Mouse (Mus musculus): ENCODE measurements around the gene Med21. TPM values are rescaled to one million over a fixed set of nuclear protein-coding genes. Genes with fewer than 3 reads are reported as not detected.

Med21 gene
- polyA plus RNA-seq, 1 experiment from 2014 or later = 122 TPM

GRCm38 (mm10) chr6:146670956-146671855, 28.9 kb downstream of the Med21 start:
- H3K4me2 ChIP-seq (ENCODE audit: low read length) = no peak overlapping the region
- ATAC-seq (no peak), DNase-seq (ENCODE audit: low spot score) (no peak)
- H3K4me1 ChIP-seq (ENCODE audit: control insufficient read depth, insufficient read depth, low read length) = no peaks in the 10 kb centered on the region
- no peaks in the 10 kb centered on the region for H3K36me3 ChIP-seq (ENCODE audit: control insufficient read depth, insufficient read depth, low read length)
- H3K4me3 ChIP-seq (ENCODE audit: low read depth, low read length) = no peak overlapping the region
- no peaks in the 10 kb centered on the region for H3K9me3 ChIP-seq (replicated peaks; ENCODE audit: control insufficient read depth, low read length)
- H3K27me3 ChIP-seq (replicated peaks; ENCODE audit: control insufficient read depth, insufficient read depth, low read length) = no peaks in the 10 kb centered on the region
- H3K27ac ChIP-seq (ENCODE audit: low read depth, low read length) = no peak overlapping the region
- WGBS = 90% methylated on average over 15 of the region's 15 CpGs
- no peak overlapping the region for H3K9ac ChIP-seq (ENCODE audit: low read length)

- no peak overlapping the region for H3K9ac ChIP-seq (ENCODE audit: low read length)
- H3K4me1 ChIP-seq (ENCODE audit: control insufficient read depth, insufficient read depth, low read length) = no peaks in the 10 kb centered on the region
- no peak overlapping the region for H3K4me2 ChIP-seq (ENCODE audit: low read length)
- DNase-seq (ENCODE audit: low spot score) (no peak), ATAC-seq (no peak)
- no peak overlapping the region for H3K27ac ChIP-seq (ENCODE audit: low read depth, low read length)
- H3K4me3 ChIP-seq (ENCODE audit: low read depth, low read length) = no peak overlapping the region
- H3K9me3 ChIP-seq (replicated peaks; ENCODE audit: control insufficient read depth, low read length) = no peaks in the 10 kb centered on the region
- no peaks in the 10 kb centered on the region for H3K36me3 ChIP-seq (ENCODE audit: control insufficient read depth, insufficient read depth, low read length)
- WGBS = 53% methylated on average over 5 of the region's 5 CpGs
- no peaks in the 10 kb centered on the region for H3K27me3 ChIP-seq (replicated peaks; ENCODE audit: control insufficient read depth, insufficient read depth, low read length)
Measured at GRCm38 (mm10) chr6:146672106-146672505, 29.8 kb downstream of the Med21 start.

- Histone ChIP-seq H3K4me1 (ENCODE audit: control insufficient read depth, insufficient read depth, low read length) (no peaks in the 10 kb centered on the region), H3K9ac (ENCODE audit: low read length) (no peak overlapping the region), H3K36me3 (ENCODE audit: control insufficient read depth, insufficient read depth, low read length) (no peaks in the 10 kb centered on the region), H3K9me3 (replicated peaks; ENCODE audit: control insufficient read depth, low read length) (no peaks in the 10 kb centered on the region), H3K27me3 (replicated peaks; ENCODE audit: control insufficient read depth, insufficient read depth, low read length) (no peaks in the 10 kb centered on the region), H3K4me3 (ENCODE audit: low read depth, low read length) (no peak overlapping the region), H3K4me2 (ENCODE audit: low read length) (no peak overlapping the region), H3K27ac (ENCODE audit: low read depth, low read length) (no peak overlapping the region)
- no peak for ATAC-seq
- 80% methylated on average over 4 of the region's 4 CpGs for WGBS
- no peak for DNase-seq (ENCODE audit: low spot score)
Measured at GRCm38 (mm10) chr6:146673696-146674095, 31.3 kb downstream of the Med21 start.

GRCm38 (mm10) chr6:146674420-146674819, 32.1 kb downstream of the Med21 start:
- Histone ChIP-seq H3K27ac (ENCODE audit: low read depth, low read length) (no peak overlapping the region), H3K27me3 (replicated peaks; ENCODE audit: control insufficient read depth, insufficient read depth, low read length) (no peaks in the 10 kb centered on the region), H3K4me1 (ENCODE audit: control insufficient read depth, insufficient read depth, low read length) (no peaks in the 10 kb centered on the region), H3K9me3 (replicated peaks; ENCODE audit: control insufficient read depth, low read length) (no peaks in the 10 kb centered on the region), H3K36me3 (ENCODE audit: control insufficient read depth, insufficient read depth, low read length) (no peaks in the 10 kb centered on the region), H3K4me3 (ENCODE audit: low read depth, low read length) (no peak overlapping the region), H3K9ac (ENCODE audit: low read length) (no peak overlapping the region), H3K4me2 (ENCODE audit: low read length) (no peak overlapping the region)
- ATAC-seq (no peak), DNase-seq (ENCODE audit: low spot score) (no peak)
- WGBS = 88% methylated on average over 8 of the region's 8 CpGs

GRCm38 (mm10) chr6:146674881-146675536, 32.7 kb downstream of the Med21 start:
- H3K9ac ChIP-seq (ENCODE audit: low read length) = no peak overlapping the region
- WGBS = 83% methylated on average over 4 of the region's 4 CpGs

GRCm38 (mm10) chr6:146676904-146677303, 34.6 kb downstream of the Med21 start:
- H3K4me3 ChIP-seq (ENCODE audit: low read depth, low read length) = no peak overlapping the region
- H3K36me3 ChIP-seq (ENCODE audit: control insufficient read depth, insufficient read depth, low read length) = no peaks in the 10 kb centered on the region
- ATAC-seq = no peak
- H3K27me3 ChIP-seq (replicated peaks; ENCODE audit: control insufficient read depth, insufficient read depth, low read length) = no peaks in the 10 kb centered on the region
- no peaks in the 10 kb centered on the region for H3K9me3 ChIP-seq (replicated peaks; ENCODE audit: control insufficient read depth, low read length)
- DNase-seq (ENCODE audit: low spot score) = no peak
- H3K4me2 ChIP-seq (ENCODE audit: low read length) = no peak overlapping the region
- no peak overlapping the region for H3K27ac ChIP-seq (ENCODE audit: low read depth, low read length)
- no peak overlapping the region for H3K9ac ChIP-seq (ENCODE audit: low read length)
- no peaks in the 10 kb centered on the region for H3K4me1 ChIP-seq (ENCODE audit: control insufficient read depth, insufficient read depth, low read length)
- 88% methylated on average over 10 of the region's 10 CpGs for WGBS

More at GRCm38 (mm10) chr6:146674881-146675536, 32.7 kb downstream of the Med21 start:
- H3K4me3 ChIP-seq (ENCODE audit: low read depth, low read length) = no peak overlapping the region
- H3K36me3 ChIP-seq (ENCODE audit: control insufficient read depth, insufficient read depth, low read length) = no peaks in the 10 kb centered on the region
- no peak for ATAC-seq
- no peaks in the 10 kb centered on the region for H3K4me1 ChIP-seq (ENCODE audit: control insufficient read depth, insufficient read depth, low read length)
- no peak overlapping the region for H3K4me2 ChIP-seq (ENCODE audit: low read length)
- no peak for DNase-seq (ENCODE audit: low spot score)
- no peaks in the 10 kb centered on the region for H3K27me3 ChIP-seq (replicated peaks; ENCODE audit: control insufficient read depth, insufficient read depth, low read length)
- H3K9me3 ChIP-seq (replicated peaks; ENCODE audit: control insufficient read depth, low read length) = no peaks in the 10 kb centered on the region
- no peak overlapping the region for H3K27ac ChIP-seq (ENCODE audit: low read depth, low read length)

GRCm38 (mm10) chr6:146678136-146679070, 36.1 kb downstream of the Med21 start:
- no peak for ATAC-seq
- 82% methylated on average over 10 of the region's 10 CpGs for WGBS

GRCm38 (mm10) chr6:146683881-146684280, 41.5 kb downstream of the Med21 start:
- H3K27ac ChIP-seq (ENCODE audit: low read depth, low read length) = no peak overlapping the region
- ATAC-seq = no peak
- WGBS = 68% methylated on average over 4 of the region's 4 CpGs
- no peak for DNase-seq (ENCODE audit: low spot score)
- no peak overlapping the region for H3K4me2 ChIP-seq (ENCODE audit: low read length)
- no peaks in the 10 kb centered on the region for H3K9me3 ChIP-seq (replicated peaks; ENCODE audit: control insufficient read depth, low read length)
- no peaks in the 10 kb centered on the region for H3K4me1 ChIP-seq (ENCODE audit: control insufficient read depth, insufficient read depth, low read length)
- H3K4me3 ChIP-seq (ENCODE audit: low read depth, low read length) = no peak overlapping the region
- no peaks in the 10 kb centered on the region for H3K36me3 ChIP-seq (ENCODE audit: control insufficient read depth, insufficient read depth, low read length)
- H3K9ac ChIP-seq (ENCODE audit: low read length) = no peak overlapping the region
- H3K27me3 ChIP-seq (replicated peaks; ENCODE audit: control insufficient read depth, insufficient read depth, low read length) = no peaks in the 10 kb centered on the region

More at GRCm38 (mm10) chr6:146678136-146679070, 36.1 kb downstream of the Med21 start:
- Histone ChIP-seq H3K9me3 (replicated peaks; ENCODE audit: control insufficient read depth, low read length) (no peaks in the 10 kb centered on the region), H3K4me2 (ENCODE audit: low read length) (no peak overlapping the region), H3K27ac (ENCODE audit: low read depth, low read length) (no peak overlapping the region), H3K4me3 (ENCODE audit: low read depth, low read length) (no peak overlapping the region), H3K36me3 (ENCODE audit: control insufficient read depth, insufficient read depth, low read length) (no peaks in the 10 kb centered on the region), H3K9ac (ENCODE audit: low read length) (no peak overlapping the region), H3K4me1 (ENCODE audit: control insufficient read depth, insufficient read depth, low read length) (no peaks in the 10 kb centered on the region), H3K27me3 (replicated peaks; ENCODE audit: control insufficient read depth, insufficient read depth, low read length) (no peaks in the 10 kb centered on the region)
- DNase-seq (ENCODE audit: low spot score) = no peak

Data from forebrain, embryonic 14.5 days (tissue).